Mouse (Mus musculus) lung, embryonic 16.5 days (tissue): ENCODE data around the gene Pax2. TPM values are rescaled to one million over a fixed set of nuclear protein-coding genes. Genes with fewer than 3 reads are reported as not detected.

ENCODE experiments used
- ATAC-seq: fragments of 200-750 bp; cut with Nextera tagmentation; 2 replicates; pipeline ENCODE4 v1.8.0; 2017; ENCODE audit warnings: low read depth, mild to moderate bottlenecking, moderate library complexity
- H3K27ac ChIP-seq: fragments of 300-500 bp; sonication (generic); 2 replicates; pipeline ENCODE4 v1.5.1; 2014; ENCODE audit warnings: mild to moderate bottlenecking, control low read depth, low read length
- H3K27me3 ChIP-seq: fragments of 300-500 bp; sonication (generic); 2 replicates; pipeline ENCODE4 v1.6.1; 2014; ENCODE audit warnings: low read depth, low read length, mixed read lengths; ENCODE audit not compliant: control insufficient read depth, insufficient read depth
- H3K36me3 ChIP-seq: fragments of 300-500 bp; sonication (generic); 2 replicates; pipeline ENCODE4 v1.6.1; 2014; ENCODE audit warnings: low read length; ENCODE audit not compliant: control insufficient read depth, insufficient read depth
- H3K4me1 ChIP-seq: fragments of 300-500 bp; sonication (generic); replicated peaks from 2 replicates; pipeline ENCODE4 v1.6.1; 2014; ENCODE audit warnings: low read length, mixed read lengths; ENCODE audit not compliant: control insufficient read depth, insufficient read depth
- H3K4me2 ChIP-seq: fragments of 300-500 bp; sonication (generic); 2 replicates; pipeline ENCODE4 v1.6.1; 2014; ENCODE audit warnings: low read depth, low read length, control low read depth
- H3K4me3 ChIP-seq: fragments of 300-500 bp; sonication (generic); 2 replicates; pipeline ENCODE4 v1.5.1; 2014; ENCODE audit warnings: mild to moderate bottlenecking, low read length, control low read depth
- H3K9ac ChIP-seq: fragments of 300-500 bp; sonication (generic); 2 replicates; pipeline ENCODE4 v1.6.1; 2014; ENCODE audit warnings: low read length, control low read depth
- H3K9me3 ChIP-seq: fragments of 300-500 bp; sonication (generic); 2 replicates; pipeline ENCODE4 v1.6.1; 2016; ENCODE audit warnings: low read length; ENCODE audit not compliant: control insufficient read depth
- WGBS: fragments of 180-500 bp; shearing (Covaris S2); extraction: QIAGEN DNeasy Blood & Tissue Kit; methylation state at CpG from one replicate; pipeline ENCODE4 v1.1.7; 2014; 5-methylcytosine and 5-hydroxymethylcytosine counted together
- polyA plus RNA-seq: library from polyadenylated mRNA; unstranded; fragments of >200 nt; fragmentation: Nextera tagmentation; extraction: Ambion mirVana; gene quantifications from 2 replicates; pipeline ENCODE4 v1.2.1, GENCODE M21; 2015

Pax2 gene
- polyA plus RNA-seq, 1 experiment from 2014 or later, result not detected

GRCm38 (mm10) chr19:44799156-44799555 is 43.3 kb downstream of the Pax2 start:
- Histone ChIP-seq H3K4me3 (no peak overlapping the region), H3K4me1 (no peaks in the 10 kb centered on the region), H3K36me3 (no peaks in the 10 kb centered on the region), H3K4me2 (no peak overlapping the region), H3K27ac (no peak overlapping the region), H3K9ac (no peak overlapping the region), H3K9me3 (no peaks in the 10 kb centered on the region), H3K27me3 (peaks cover 3% of the 10 kb centered on the region; the same call in 1 of the 2 replicates)
- 33% methylated on average over 5 of the region's 5 CpGs for WGBS
- ATAC-seq, result no peak

- H3K36me3 ChIP-seq, result no peaks in the 10 kb centered on the region
- H3K4me3 ChIP-seq, result no peak overlapping the region
- WGBS, result 39% methylated on average over 6 of the region's 6 CpGs
- H3K9me3 ChIP-seq, result no peaks in the 10 kb centered on the region
- H3K27ac ChIP-seq, result no peak overlapping the region
- H3K27me3 ChIP-seq, result peaks cover 3% of the 10 kb centered on the region; the same call in 1 of the 2 replicates
- ATAC-seq, result no peak
- H3K9ac ChIP-seq, result no peak overlapping the region
- no peaks in the 10 kb centered on the region for H3K4me1 ChIP-seq
- H3K4me2 ChIP-seq, result no peak overlapping the region
Observed at GRCm38 (mm10) chr19:44800327-44800726, 44.5 kb downstream of the Pax2 start.

- Histone ChIP-seq H3K27ac (no peak overlapping the region), H3K4me3 (no peak overlapping the region), H3K9me3 (no peaks in the 10 kb centered on the region), H3K27me3 (no peaks in the 10 kb centered on the region; the same call in 1 of the 2 replicates), H3K9ac (no peak overlapping the region), H3K36me3 (no peaks in the 10 kb centered on the region), H3K4me2 (no peak overlapping the region), H3K4me1 (no peaks in the 10 kb centered on the region; the same call in 1 of the 2 replicates)
- no peak for ATAC-seq
- 11% methylated on average over 8 of the region's 8 CpGs for WGBS
Observed at GRCm38 (mm10) chr19:44808734-44809133, 52.9 kb downstream of the Pax2 start.

GRCm38 (mm10) chr19:44812666-44813429 is 57.0 kb downstream of the Pax2 start:
- no peaks in the 10 kb centered on the region for H3K9me3 ChIP-seq
- no peak overlapping the region for H3K27ac ChIP-seq
- no peaks in the 10 kb centered on the region; the same call in 1 of the 2 replicates for H3K4me1 ChIP-seq
- peaks cover 2% of the 10 kb centered on the region; the same call in 1 of the 2 replicates for H3K27me3 ChIP-seq
- no peaks in the 10 kb centered on the region for H3K36me3 ChIP-seq
- no peak for ATAC-seq
- WGBS, result 46% methylated on average over 13 of the region's 13 CpGs
- no peak overlapping the region for H3K9ac ChIP-seq
- H3K4me3 ChIP-seq, result no peak overlapping the region
- no peak overlapping the region for H3K4me2 ChIP-seq

- peaks cover 2% of the 10 kb centered on the region; the same call in 1 of the 2 replicates for H3K27me3 ChIP-seq
- WGBS, result 79% methylated on average over 3 of the region's 3 CpGs
- no peak overlapping the region for H3K9ac ChIP-seq
- no peak overlapping the region for H3K4me3 ChIP-seq
- H3K27ac ChIP-seq, result no peak overlapping the region
- H3K36me3 ChIP-seq, result no peaks in the 10 kb centered on the region
- no peaks in the 10 kb centered on the region for H3K9me3 ChIP-seq
- no peaks in the 10 kb centered on the region for H3K4me1 ChIP-seq
- H3K4me2 ChIP-seq, result no peak overlapping the region
- ATAC-seq, result no peak
Observed at GRCm38 (mm10) chr19:44815111-44815510, 59.3 kb downstream of the Pax2 start.

- Histone ChIP-seq H3K4me1 (no peaks in the 10 kb centered on the region), H3K4me2 (no peak overlapping the region), H3K27ac (no peak overlapping the region), H3K9me3 (no peaks in the 10 kb centered on the region), H3K9ac (no peak overlapping the region), H3K4me3 (no peak overlapping the region), H3K27me3 (peaks cover 5% of the 10 kb centered on the region; the same call in 1 of the 2 replicates), H3K36me3 (no peaks in the 10 kb centered on the region)
- 79% methylated on average over 14 of the region's 14 CpGs for WGBS
- ATAC-seq, result no peak
Observed at GRCm38 (mm10) chr19:44817403-44818128, 61.7 kb downstream of the Pax2 start.

- no peak overlapping the region for H3K9ac ChIP-seq
- no peaks in the 10 kb centered on the region for H3K36me3 ChIP-seq
- H3K4me1 ChIP-seq, result no peaks in the 10 kb centered on the region
- WGBS, result 69% methylated on average over 6 of the region's 6 CpGs
- H3K27me3 ChIP-seq, result peaks cover 5% of the 10 kb centered on the region; the same call in 1 of the 2 replicates
- no peak overlapping the region for H3K27ac ChIP-seq
- H3K4me3 ChIP-seq, result no peak overlapping the region
- no peak for ATAC-seq
- H3K4me2 ChIP-seq, result no peak overlapping the region
- H3K9me3 ChIP-seq, result no peaks in the 10 kb centered on the region
Observed at GRCm38 (mm10) chr19:44818676-44819075, 62.8 kb downstream of the Pax2 start.

- Histone ChIP-seq H3K9me3 (no peaks in the 10 kb centered on the region), H3K27ac (no peak overlapping the region), H3K4me3 (no peak overlapping the region), H3K27me3 (peaks cover 2% of the 10 kb centered on the region; the same call in 1 of the 2 replicates), H3K4me2 (no peak overlapping the region), H3K36me3 (no peaks in the 10 kb centered on the region), H3K4me1 (peaks cover 8% of the 10 kb centered on the region; the same call in 1 of the 2 replicates), H3K9ac (no peak overlapping the region)
- WGBS, result 43% methylated on average over 3 of the region's 3 CpGs
- ATAC-seq, result no peak
Observed at GRCm38 (mm10) chr19:44821581-44821980, 65.7 kb downstream of the Pax2 start.

- Histone ChIP-seq H3K4me1 (peaks cover 8% of the 10 kb centered on the region; the same call in 1 of the 2 replicates), H3K9me3 (no peaks in the 10 kb centered on the region), H3K4me3 (no peak overlapping the region), H3K4me2 (no peak overlapping the region), H3K9ac (no peak overlapping the region), H3K27me3 (peaks cover 2% of the 10 kb centered on the region; the same call in 1 of the 2 replicates), H3K36me3 (no peaks in the 10 kb centered on the region), H3K27ac (no peak overlapping the region)
- WGBS, result 65% methylated on average over 5 of the region's 5 CpGs
- ATAC-seq, result no peak
Observed at GRCm38 (mm10) chr19:44822295-44822694, 66.5 kb downstream of the Pax2 start.
